In the genomic region with DNA sequence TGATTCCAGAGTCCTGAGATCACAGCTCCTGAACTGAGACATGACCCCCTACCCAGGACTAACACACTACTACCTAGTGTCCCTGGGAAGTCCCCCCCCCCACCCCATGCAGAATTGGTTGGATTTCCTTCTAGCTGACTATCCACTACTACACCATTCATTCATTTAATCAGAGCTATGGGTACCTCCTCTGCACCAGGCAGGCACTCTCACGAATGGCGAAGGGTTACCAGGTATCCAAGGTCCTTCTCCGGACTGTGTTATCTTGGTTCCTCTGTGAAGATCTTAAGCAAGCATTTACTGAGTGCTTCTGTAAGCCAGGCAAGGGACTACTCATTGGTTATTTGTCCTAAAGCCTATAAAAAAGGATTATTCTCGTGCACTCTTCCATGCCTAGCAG, we compare ENCODE assay signal across 24 mouse cellular contexts.
"Had no signal": no experiment of that assay in that cellular context is flagged by ENCODE, and none has a peak within 500 bp of the region (broad histone marks: within the 10 kb centered on the region; RNA-seq: fewer than 3 reads in every experiment).

No protein-coding gene starts in this region.

- H3K4me2 ChIP-seq: heart, embryonic 13.5 days; heart, embryonic 15.5 days; hindbrain, embryonic 13.5 days; hindbrain, embryonic 15.5 days; limb, embryonic 13.5 days; limb, embryonic 15.5 days; liver, embryonic 11.5 days; liver, embryonic 13.5 days had no signal

- H3K27me3 ChIP-seq: heart, embryonic 13.5 days; heart, embryonic 15.5 days; hindbrain, embryonic 15.5 days; limb, embryonic 13.5 days; limb, embryonic 15.5 days; liver, embryonic 13.5 days had no signal

- ATAC-seq: forebrain, embryonic 16.5 days; hindbrain, postnatal 0 days had no signal

- H3K27ac ChIP-seq: heart, adult 2 months; heart, embryonic 13.5 days; heart, embryonic 15.5 days; hindbrain, embryonic 13.5 days; hindbrain, embryonic 15.5 days; hindbrain, postnatal 0 days; kidney, postnatal 0 days; limb, embryonic 13.5 days; limb, embryonic 15.5 days; liver, embryonic 13.5 days had no signal

- DNase-seq: gastrocnemius, postnatal 14 days; gastrocnemius, postnatal 36 days; heart, adult 11 months; heart, adult 2 months; heart, postnatal 14 days; heart, postnatal 36 days; kidney, adult 18-20 months; kidney, adult 8-10 months; kidney, postnatal 14 days; kidney, postnatal 36 days; layer of hippocampus, adult 9-11 months; layer of hippocampus, postnatal 36 days; left cerebral cortex, postnatal 4 days; liver, embryonic 13.5 days had no signal

- H3K9ac ChIP-seq: heart, embryonic 13.5 days; heart, embryonic 15.5 days; hindbrain, embryonic 13.5 days; hindbrain, embryonic 15.5 days; limb, embryonic 13.5 days; limb, embryonic 15.5 days; liver, embryonic 13.5 days had no signal

- H3K4me3 ChIP-seq: heart, adult 2 months; heart, embryonic 13.5 days; heart, embryonic 15.5 days; hindbrain, embryonic 13.5 days; hindbrain, embryonic 15.5 days; limb, embryonic 13.5 days; limb, embryonic 15.5 days; liver, embryonic 13.5 days had no signal

- H3K36me3 ChIP-seq: heart, embryonic 13.5 days; heart, embryonic 15.5 days; hindbrain, embryonic 13.5 days; hindbrain, embryonic 15.5 days; limb, embryonic 13.5 days; limb, embryonic 15.5 days; liver, embryonic 13.5 days had no signal

- H3K9me3 ChIP-seq: heart, embryonic 13.5 days; heart, embryonic 15.5 days; hindbrain, embryonic 13.5 days; hindbrain, embryonic 15.5 days; limb, embryonic 13.5 days; limb, embryonic 15.5 days; liver, embryonic 13.5 days had no signal

- H3K4me1 ChIP-seq: hindbrain, embryonic 13.5 days; hindbrain, embryonic 15.5 days; liver, embryonic 13.5 days had no signal
